Mouse (Mus musculus): ENCODE measurements at regions not wholly inside any gene's neighbourhood (a gene's known extent, or its start where the extent isn't known, plus 50 kb on each side); places are given as distances from the start of the nearest gene placed in this dataset.

- Histone ChIP-seq H3K9me3 (ENCODE audit: control insufficient read depth, low read length) (no peaks in the 10 kb centered on the region), H3K9ac (ENCODE audit: low read length) (no peak overlapping the region), H3K4me1 (ENCODE audit: control insufficient read depth, insufficient read depth, low read length) (0 out of 2 replicates have a peak, but pooled peaks cover 4% of the 10 kb centered on the region), H3K27me3 (ENCODE audit: control insufficient read depth, insufficient read depth, low read length) (no peaks in the 10 kb centered on the region), H3K4me2 (ENCODE audit: low read depth, severe bottlenecking) (no peak overlapping the region), H3K36me3 (ENCODE audit: control insufficient read depth, insufficient read depth, low read length) (no peaks in the 10 kb centered on the region), H3K27ac (replicated peaks; ENCODE audit: low read depth, low read length) (no peak overlapping the region), H3K4me3 (ENCODE audit: low read depth, low read length) (no peak overlapping the region)
- 73% methylated on average over 3 of the region's 3 CpGs for WGBS
- no peak for DNase-seq (ENCODE audit: low spot score)
- ATAC-seq (ENCODE audit: insufficient number of reproducible peaks, low FRiP score, low TSS enrichment, low read depth): no peak
Observed at GRCm38 (mm10) chr4:87702290-87702689, 330.9 kb downstream of the Mllt3 start.

DNA sequence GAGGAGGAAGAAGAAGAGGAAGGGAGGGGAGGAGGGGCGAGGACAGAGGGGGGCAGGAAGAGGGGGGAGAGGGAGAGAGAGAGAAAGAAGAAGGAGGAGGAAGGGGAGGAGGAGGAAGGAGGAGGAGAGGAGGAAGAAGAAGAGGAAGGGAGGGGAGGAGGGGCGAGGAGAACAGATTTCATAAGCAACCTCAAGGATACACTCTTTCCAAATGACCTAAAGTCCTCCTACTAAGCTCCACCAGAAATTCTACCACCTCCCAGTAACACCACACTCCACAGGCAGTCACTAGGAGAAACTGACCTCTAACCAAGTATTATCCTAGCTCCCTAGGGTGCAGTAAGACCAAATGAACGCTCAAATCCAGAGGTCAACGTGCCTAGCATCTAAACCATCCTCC lies 332.1 kb downstream of the Mllt3 start:
- 80% methylated on average over 4 of the region's 4 CpGs for WGBS
- DNase-seq (ENCODE audit: low spot score) (no peak), ATAC-seq (ENCODE audit: insufficient number of reproducible peaks, low FRiP score, low TSS enrichment, low read depth) (no peak)
- H3K27me3 ChIP-seq (ENCODE audit: control insufficient read depth, insufficient read depth, low read length): no peaks in the 10 kb centered on the region
- no peak overlapping the region for H3K4me2 ChIP-seq (ENCODE audit: low read depth, severe bottlenecking)
- H3K36me3 ChIP-seq (ENCODE audit: control insufficient read depth, insufficient read depth, low read length): no peaks in the 10 kb centered on the region
- H3K9me3 ChIP-seq (ENCODE audit: control insufficient read depth, low read length): no peaks in the 10 kb centered on the region
- H3K4me1 ChIP-seq (ENCODE audit: control insufficient read depth, insufficient read depth, low read length): 0 out of 2 replicates have a peak, but pooled peaks cover 4% of the 10 kb centered on the region
- no peak overlapping the region for H3K27ac ChIP-seq (replicated peaks; ENCODE audit: low read depth, low read length)
- no peak overlapping the region for H3K4me3 ChIP-seq (ENCODE audit: low read depth, low read length)
- no peak overlapping the region for H3K9ac ChIP-seq (ENCODE audit: low read length)

- no peak for DNase-seq (ENCODE audit: low spot score)
- Histone ChIP-seq H3K27me3 (ENCODE audit: control insufficient read depth, insufficient read depth, low read length) (no peaks in the 10 kb centered on the region), H3K4me3 (ENCODE audit: low read depth, low read length) (no peak overlapping the region), H3K27ac (replicated peaks; ENCODE audit: low read depth, low read length) (no peak overlapping the region), H3K9me3 (ENCODE audit: control insufficient read depth, low read length) (no peaks in the 10 kb centered on the region), H3K9ac (ENCODE audit: low read length) (no peak overlapping the region), H3K4me2 (ENCODE audit: low read depth, severe bottlenecking) (no peak overlapping the region), H3K36me3 (ENCODE audit: control insufficient read depth, insufficient read depth, low read length) (no peaks in the 10 kb centered on the region), H3K4me1 (ENCODE audit: control insufficient read depth, insufficient read depth, low read length) (0 out of 2 replicates have a peak, but pooled peaks cover 4% of the 10 kb centered on the region)
- ATAC-seq (ENCODE audit: insufficient number of reproducible peaks, low FRiP score, low TSS enrichment, low read depth): no peak
- WGBS: 68% methylated on average over 2 of the region's 2 CpGs
Observed at GRCm38 (mm10) chr4:87700508-87700907, 332.7 kb downstream of the Mllt3 start.

DNA sequence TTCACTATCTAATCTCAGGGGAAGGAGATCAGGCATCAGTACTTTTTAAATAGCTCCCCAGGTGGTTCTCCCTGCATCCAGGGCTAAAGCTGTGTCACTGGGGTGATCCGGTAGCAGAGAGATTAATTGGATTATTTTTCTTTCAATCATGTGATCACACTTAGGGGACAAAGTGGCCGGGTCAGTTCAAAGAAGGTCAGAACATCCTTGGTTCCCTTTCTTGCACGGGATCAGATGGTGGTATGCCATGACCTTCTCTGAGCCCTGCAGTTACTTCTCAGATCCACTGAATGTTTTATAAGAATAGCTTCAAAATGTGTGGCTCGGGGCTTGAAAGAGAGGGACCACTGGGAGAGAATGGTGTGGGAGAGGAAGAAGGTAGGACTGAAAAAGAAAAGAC lies 333.6 kb downstream of the Mllt3 start:
- Histone ChIP-seq H3K27ac (replicated peaks; ENCODE audit: low read depth, low read length) (no peak overlapping the region), H3K9ac (ENCODE audit: low read length) (no peak overlapping the region), H3K4me3 (ENCODE audit: low read depth, low read length) (no peak overlapping the region), H3K27me3 (ENCODE audit: control insufficient read depth, insufficient read depth, low read length) (no peaks in the 10 kb centered on the region), H3K4me1 (ENCODE audit: control insufficient read depth, insufficient read depth, low read length) (0 out of 2 replicates have a peak, but pooled peaks cover 4% of the 10 kb centered on the region), H3K9me3 (ENCODE audit: control insufficient read depth, low read length) (no peaks in the 10 kb centered on the region), H3K4me2 (ENCODE audit: low read depth, severe bottlenecking) (no peak overlapping the region), H3K36me3 (ENCODE audit: control insufficient read depth, insufficient read depth, low read length) (no peaks in the 10 kb centered on the region)
- ATAC-seq (ENCODE audit: insufficient number of reproducible peaks, low FRiP score, low TSS enrichment, low read depth) (no peak), DNase-seq (ENCODE audit: low spot score) (no peak)
- 62% methylated on average over 4 of the region's 4 CpGs for WGBS

GRCm38 (mm10) chr4:87698750-87699149 lies 334.4 kb downstream of the Mllt3 start:
- Histone ChIP-seq H3K9me3 (ENCODE audit: control insufficient read depth, low read length) (no peaks in the 10 kb centered on the region), H3K4me1 (ENCODE audit: control insufficient read depth, insufficient read depth, low read length) (0 out of 2 replicates have a peak, but pooled peaks cover 4% of the 10 kb centered on the region), H3K36me3 (ENCODE audit: control insufficient read depth, insufficient read depth, low read length) (no peaks in the 10 kb centered on the region), H3K4me2 (ENCODE audit: low read depth, severe bottlenecking) (no peak overlapping the region), H3K4me3 (ENCODE audit: low read depth, low read length) (no peak overlapping the region), H3K27me3 (ENCODE audit: control insufficient read depth, insufficient read depth, low read length) (no peaks in the 10 kb centered on the region), H3K9ac (ENCODE audit: low read length) (no peak overlapping the region), H3K27ac (replicated peaks; ENCODE audit: low read depth, low read length) (no peak overlapping the region)
- WGBS: 52% methylated on average over 3 of the region's 3 CpGs
- DNase-seq (ENCODE audit: low spot score): no peak
- ATAC-seq (ENCODE audit: insufficient number of reproducible peaks, low FRiP score, low TSS enrichment, low read depth): no peak

DNA sequence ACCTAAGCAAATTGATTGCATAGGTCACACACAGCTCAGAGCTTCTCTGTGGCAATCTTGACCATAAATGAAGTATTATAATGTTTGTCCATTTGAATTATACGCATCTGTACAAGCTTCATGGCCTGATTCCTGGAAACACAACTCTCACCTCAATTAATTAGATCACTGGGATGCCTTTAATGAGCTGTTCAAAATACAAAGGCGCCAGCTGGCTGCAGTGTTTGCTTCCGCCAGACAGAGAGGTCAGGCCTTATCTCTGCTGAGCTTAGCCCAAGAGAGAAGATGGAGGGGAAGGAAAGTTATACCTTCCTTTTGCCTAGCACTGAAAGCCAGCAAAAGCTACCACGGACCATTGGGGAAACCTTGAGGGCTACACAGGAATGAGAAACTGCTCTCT lies 336.2 kb downstream of the Mllt3 start:
- 0 out of 2 replicates have a peak, but pooled peaks cover 2% of the 10 kb centered on the region for H3K4me1 ChIP-seq (ENCODE audit: control insufficient read depth, insufficient read depth, low read length)
- no peak overlapping the region for H3K9ac ChIP-seq (ENCODE audit: low read length)
- H3K9me3 ChIP-seq (ENCODE audit: control insufficient read depth, low read length): no peaks in the 10 kb centered on the region
- DNase-seq (ENCODE audit: low spot score): no peak
- no peak overlapping the region for H3K4me2 ChIP-seq (ENCODE audit: low read depth, severe bottlenecking)
- H3K27ac ChIP-seq (replicated peaks; ENCODE audit: low read depth, low read length): no peak overlapping the region
- WGBS: 85% methylated on average over 4 of the region's 4 CpGs
- H3K4me3 ChIP-seq (ENCODE audit: low read depth, low read length): no peak overlapping the region
- no peak for ATAC-seq (ENCODE audit: insufficient number of reproducible peaks, low FRiP score, low TSS enrichment, low read depth)
- H3K27me3 ChIP-seq (ENCODE audit: control insufficient read depth, insufficient read depth, low read length): no peaks in the 10 kb centered on the region
- H3K36me3 ChIP-seq (ENCODE audit: control insufficient read depth, insufficient read depth, low read length): no peaks in the 10 kb centered on the region

DNA sequence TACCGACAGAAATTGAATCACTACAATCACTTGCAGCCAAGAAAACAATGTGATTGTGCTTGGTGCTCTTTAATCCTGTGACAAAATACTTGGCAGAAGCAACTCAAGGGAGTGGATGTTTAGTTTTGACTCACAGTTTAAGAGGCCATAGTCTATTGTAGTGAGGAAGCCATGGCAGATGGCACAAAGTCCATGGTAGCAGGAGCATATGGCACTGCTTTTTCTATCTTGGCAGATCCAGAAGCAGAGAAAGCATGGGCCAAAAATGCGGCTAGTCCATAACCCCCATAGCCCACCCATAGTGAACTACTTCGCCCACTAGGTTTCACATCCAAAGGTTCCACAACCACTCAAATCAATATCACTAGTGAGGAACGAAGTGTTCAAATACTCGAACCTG lies 337.4 kb downstream of the Mllt3 start:
- no peaks in the 10 kb centered on the region for H3K36me3 ChIP-seq (ENCODE audit: control insufficient read depth, insufficient read depth, low read length)
- no peak overlapping the region for H3K9ac ChIP-seq (ENCODE audit: low read length)
- DNase-seq (ENCODE audit: low spot score) (no peak), ATAC-seq (ENCODE audit: insufficient number of reproducible peaks, low FRiP score, low TSS enrichment, low read depth) (no peak)
- 91% methylated on average over 5 of the region's 5 CpGs for WGBS
- H3K27me3 ChIP-seq (ENCODE audit: control insufficient read depth, insufficient read depth, low read length): no peaks in the 10 kb centered on the region
- H3K4me3 ChIP-seq (ENCODE audit: low read depth, low read length): no peak overlapping the region
- H3K27ac ChIP-seq (replicated peaks; ENCODE audit: low read depth, low read length): no peak overlapping the region
- H3K4me1 ChIP-seq (ENCODE audit: control insufficient read depth, insufficient read depth, low read length): 0 out of 2 replicates have a peak, but pooled peaks cover 2% of the 10 kb centered on the region
- no peaks in the 10 kb centered on the region for H3K9me3 ChIP-seq (ENCODE audit: control insufficient read depth, low read length)
- H3K4me2 ChIP-seq (ENCODE audit: low read depth, severe bottlenecking): no peak overlapping the region

- Histone ChIP-seq H3K4me2 (ENCODE audit: low read depth, severe bottlenecking) (no peak overlapping the region), H3K4me1 (ENCODE audit: control insufficient read depth, insufficient read depth, low read length) (no peaks in the 10 kb centered on the region), H3K9me3 (ENCODE audit: control insufficient read depth, low read length) (no peaks in the 10 kb centered on the region), H3K27me3 (ENCODE audit: control insufficient read depth, insufficient read depth, low read length) (no peaks in the 10 kb centered on the region), H3K36me3 (ENCODE audit: control insufficient read depth, insufficient read depth, low read length) (no peaks in the 10 kb centered on the region), H3K9ac (ENCODE audit: low read length) (no peak overlapping the region), H3K4me3 (ENCODE audit: low read depth, low read length) (no peak overlapping the region), H3K27ac (replicated peaks; ENCODE audit: low read depth, low read length) (no peak overlapping the region)
- ATAC-seq (ENCODE audit: insufficient number of reproducible peaks, low FRiP score, low TSS enrichment, low read depth) (no peak), DNase-seq (ENCODE audit: low spot score) (no peak)
- WGBS: 88% methylated on average over 2 of the region's 2 CpGs
Observed at GRCm38 (mm10) chr4:87692741-87693140, 340.4 kb downstream of the Mllt3 start.

- DNase-seq (ENCODE audit: low spot score): no peak
- H3K4me2 ChIP-seq (ENCODE audit: low read depth, severe bottlenecking): no peak overlapping the region
- H3K9ac ChIP-seq (ENCODE audit: low read length): no peak overlapping the region
- H3K36me3 ChIP-seq (ENCODE audit: control insufficient read depth, insufficient read depth, low read length): no peaks in the 10 kb centered on the region
- no peaks in the 10 kb centered on the region for H3K9me3 ChIP-seq (ENCODE audit: control insufficient read depth, low read length)
- 90% methylated on average over 1 of the region's 1 CpGs for WGBS
- H3K27ac ChIP-seq (replicated peaks; ENCODE audit: low read depth, low read length): no peak overlapping the region
- no peaks in the 10 kb centered on the region for H3K4me1 ChIP-seq (ENCODE audit: control insufficient read depth, insufficient read depth, low read length)
- no peak overlapping the region for H3K4me3 ChIP-seq (ENCODE audit: low read depth, low read length)
- no peaks in the 10 kb centered on the region for H3K27me3 ChIP-seq (ENCODE audit: control insufficient read depth, insufficient read depth, low read length)
- no peak for ATAC-seq (ENCODE audit: insufficient number of reproducible peaks, low FRiP score, low TSS enrichment, low read depth)
Observed at GRCm38 (mm10) chr4:87684952-87685351, 348.2 kb downstream of the Mllt3 start.

All from limb, embryonic 11.5 days (tissue).